Mouse (Mus musculus) intestine, postnatal 0 days (tissue): ENCODE data around the gene Rps8. TPM values are rescaled to one million over a fixed set of nuclear protein-coding genes. Genes with fewer than 3 reads are reported as not detected.

Experiments used
- ATAC-seq: fragments of 200-750 bp; cut with Nextera tagmentation; 2 replicates; pipeline ENCODE4 v1.8.0; 2017; ENCODE audit warnings: mild to moderate bottlenecking, moderate TSS enrichment, moderate library complexity
- H3K27ac ChIP-seq: fragments of 300-500 bp; sonication (generic); 2 replicates; pipeline ENCODE4 v1.5.1; 2014; ENCODE audit warnings: mild to moderate bottlenecking, low read depth, low read length, moderate library complexity
- H3K27me3 ChIP-seq: fragments of 300-500 bp; sonication (generic); replicated peaks from 2 replicates; pipeline ENCODE4 v1.6.1; 2014; ENCODE audit warnings: low read length, mixed read lengths; ENCODE audit not compliant: control insufficient read depth, insufficient read depth
- H3K36me3 ChIP-seq: fragments of 300-500 bp; sonication (generic); 2 replicates; pipeline ENCODE4 v1.6.1; 2014; ENCODE audit warnings: mild to moderate bottlenecking, moderate library complexity; ENCODE audit not compliant: control insufficient read depth, insufficient read depth
- H3K4me1 ChIP-seq: fragments of 300-500 bp; sonication (generic); replicated peaks from 2 replicates; pipeline ENCODE4 v1.6.1; 2014; ENCODE audit warnings: antibody characterized with exemption, low read length, mixed read lengths; ENCODE audit not compliant: control insufficient read depth, insufficient read depth
- H3K4me2 ChIP-seq: fragments of 300-500 bp; sonication (generic); replicated peaks from 2 replicates; pipeline ENCODE4 v1.6.1; 2014; ENCODE audit warnings: low read depth, mild to moderate bottlenecking, moderate library complexity
- H3K4me3 ChIP-seq: fragments of 300-500 bp; sonication (generic); 2 replicates; pipeline ENCODE4 v1.5.1; 2014; ENCODE audit warnings: low read depth, low read length
- H3K9ac ChIP-seq: fragments of 300-500 bp; sonication (generic); 2 replicates; pipeline ENCODE4 v1.6.1; 2014; ENCODE audit warnings: mild to moderate bottlenecking, low read depth, low read length
- H3K9me3 ChIP-seq: fragments of 300-500 bp; sonication (generic); 2 replicates; pipeline ENCODE4 v1.6.1; 2016; ENCODE audit warnings: mixed run types; ENCODE audit not compliant: control insufficient read depth
- CTCF ChIP-seq: sonication (generic); IDR thresholded peaks from 2 replicates; pipeline ENCODE4 v1.5.1; 2016; ENCODE audit warnings: low read depth, mild to moderate bottlenecking, control low read depth, antibody characterized with exemption, moderate library complexity
- WGBS: fragments of 180-500 bp; shearing (Covaris S2); extraction: QIAGEN DNeasy Blood & Tissue Kit; methylation state at CpG from one replicate; pipeline ENCODE4 v1.1.7; 2014; 5-methylcytosine and 5-hydroxymethylcytosine counted together
- microRNA-seq: library from miRNA; unstranded; fragments of <30 nt; microRNA quantifications from one replicate; pipeline ENCODE4, GENCODE M21; 2016
- polyA plus RNA-seq: library from polyadenylated mRNA; unstranded; fragments of >200 nt; fragmentation: Nextera tagmentation; extraction: Ambion mirVana; gene quantifications from 2 replicates; pipeline ENCODE4 v1.2.1, GENCODE M21; 2015

Gene Rps8
- polyA plus RNA-seq, 1 experiment from 2014 or later, result 563 TPM

- no peaks in the 10 kb centered on the region for H3K27me3 ChIP-seq
- no peak overlapping the region for H3K9ac ChIP-seq
- 91% methylated on average over 18 of the region's 18 CpGs for WGBS
- H3K27ac ChIP-seq, result no peak overlapping the region
- TF ChIP-seq CTCF, result no peak
- H3K9me3 ChIP-seq, result no peaks in the 10 kb centered on the region
- H3K36me3 ChIP-seq, result peaks cover 8% of the 10 kb centered on the region; the same call in 1 of the 2 replicates
- no peak overlapping the region for H3K4me2 ChIP-seq
- H3K4me1 ChIP-seq, result no peaks in the 10 kb centered on the region
- no peak overlapping the region for H3K4me3 ChIP-seq
- no peak for ATAC-seq
These were observed 48.1 kb downstream of the Rps8 start for GRCm38 (mm10) chr4:117107813-117108523.

GRCm38 (mm10) chr4:117105127-117105526 is 50.9 kb downstream of the Rps8 start:
- Histone ChIP-seq H3K27me3 (no peaks in the 10 kb centered on the region), H3K27ac (no peak overlapping the region), H3K9ac (no peak overlapping the region), H3K4me3 (no peak overlapping the region), H3K4me1 (no peaks in the 10 kb centered on the region), H3K36me3 (no peaks in the 10 kb centered on the region), H3K4me2 (no peak overlapping the region), H3K9me3 (no peaks in the 10 kb centered on the region)
- TF ChIP-seq CTCF, result no peak
- ATAC-seq, result no peak
- WGBS, result 72% methylated on average over 10 of the region's 10 CpGs

- 0 out of 2 replicates have a peak, but pooled peaks have one; percentile 7 for TF ChIP-seq CTCF
- 82% methylated on average over 10 of the region's 10 CpGs for WGBS
- ATAC-seq, result no peak
These were observed 51.4 kb downstream of the Rps8 start for GRCm38 (mm10) chr4:117104672-117105071.

More at GRCm38 (mm10) chr4:117104672-117105071, 51.4 kb downstream of the Rps8 start:
- H3K36me3 ChIP-seq, result no peaks in the 10 kb centered on the region
- H3K9ac ChIP-seq, result no peak overlapping the region
- no peaks in the 10 kb centered on the region for H3K9me3 ChIP-seq
- no peak overlapping the region for H3K4me2 ChIP-seq
- H3K4me3 ChIP-seq, result no peak overlapping the region
- no peaks in the 10 kb centered on the region for H3K27me3 ChIP-seq
- no peak overlapping the region for H3K27ac ChIP-seq
- no peaks in the 10 kb centered on the region for H3K4me1 ChIP-seq

Small RNA genes within 50 kb of the gene (microRNA-seq; reads per million reads assigned to microRNA genes)
- not detected for gene Gm22398

Other genes with a start within 250 kb of the Rps8 start
- 53.9 and 56.9 TPM in 2 replicates for gene Urod, start 161.8 kb downstream of the Rps8 start, polyA plus RNA-seq
- gene Hectd3, start 160.9 kb downstream of the Rps8 start, polyA plus RNA-seq, result 25.1 and 25.7 TPM in 2 replicates
- gene Eif2b3, start 136.8 kb downstream of the Rps8 start, polyA plus RNA-seq, result 16.1 TPM in 2 replicates
- 1.3 and 1.4 TPM in 2 replicates for gene Ptch2, start 60.2 kb downstream of the Rps8 start, polyA plus RNA-seq
- gene Btbd19, start 30.5 kb downstream of the Rps8 start, polyA plus RNA-seq, result 2.9 and 3.5 TPM in 2 replicates
- 0.22 TPM in 2 replicates for gene Tctex1d4, start 29.4 kb downstream of the Rps8 start, polyA plus RNA-seq
- 5.3 and 7.0 TPM in 2 replicates for gene Plk3, start 22.3 kb downstream of the Rps8 start, polyA plus RNA-seq
- 6.8 and 7.9 TPM in 2 replicates for gene Kif2c, start 26.4 kb upstream of the Rps8 start, polyA plus RNA-seq
- gene Tmem53, start 95.7 kb upstream of the Rps8 start, polyA plus RNA-seq, result 12.8 and 14.0 TPM in 2 replicates
- 0.12 and 0.22 TPM in 2 replicates for gene Armh1, start 95.9 kb upstream of the Rps8 start, polyA plus RNA-seq